Mouse (Mus musculus): ENCODE data around the gene Avl9. TPM values are rescaled to one million over a fixed set of nuclear protein-coding genes. Genes with fewer than 3 reads are reported as not detected.
A peak's percentile ranks its signal among the peaks of the same experiment; 100 is the strongest.

The Avl9 gene
- total RNA-seq (2022), result 1 to 10 TPM; 5.1 to 5.8 (median 5.4) TPM

- DNase-seq (ENCODE audit: low spot score), result peak; percentile 99
Measured at GRCm38 (mm10) chr6:56714574-56715269, at the start of gene Avl9. Avl9 (plus strand) TSS chr6:56714899.

GRCm38 (mm10) chr6:56688238-56688637, 26.5 kb upstream of the Avl9 start:
- DNase-seq (ENCODE audit: low spot score), result no peak

GRCm38 (mm10) chr6:56691205-56691604, 23.5 kb upstream of the Avl9 start:
- DNase-seq (ENCODE audit: low spot score), result peak; percentile 61

- DNase-seq (ENCODE audit: low spot score), result no peak
Measured at GRCm38 (mm10) chr6:56692445-56692844, 22.3 kb upstream of the Avl9 start.

GRCm38 (mm10) chr6:56703931-56704900, 10.5 kb upstream of the Avl9 start, which contains the start of gene Lsm5:
Lsm5 (minus strand) TSS chr6:56704710.
- DNase-seq (ENCODE audit: low spot score), result peak; percentile 94

GRCm38 (mm10) chr6:56714186-56714573, 519 bp upstream of the Avl9 start:
- DNase-seq (ENCODE audit: low spot score), result no peak

- DNase-seq (ENCODE audit: low spot score), result peak; percentile 16
Measured at GRCm38 (mm10) chr6:56715270-56715666, 569 bp downstream of the Avl9 start.

GRCm38 (mm10) chr6:56719071-56719470, 4.4 kb downstream of the Avl9 start:
- DNase-seq (ENCODE audit: low spot score), result no peak

- no peak for DNase-seq (ENCODE audit: low spot score)
Measured at GRCm38 (mm10) chr6:56720877-56721276, 6.2 kb downstream of the Avl9 start.

GRCm38 (mm10) chr6:56732545-56732944, 17.8 kb downstream of the Avl9 start:
- no peak for DNase-seq (ENCODE audit: low spot score)

GRCm38 (mm10) chr6:56745950-56746543, 31.3 kb downstream of the Avl9 start:
- no peak for DNase-seq (ENCODE audit: low spot score)

- no peak for DNase-seq (ENCODE audit: low spot score)
Measured at GRCm38 (mm10) chr6:56753719-56754118, 39.0 kb downstream of the Avl9 start.

GRCm38 (mm10) chr6:56756117-56756516, 41.4 kb downstream of the Avl9 start:
- DNase-seq (ENCODE audit: low spot score), result no peak

GRCm38 (mm10) chr6:56759324-56759723, 44.6 kb downstream of the Avl9 start:
- DNase-seq (ENCODE audit: low spot score), result no peak

GRCm38 (mm10) chr6:56765265-56765664, 50.6 kb downstream of the Avl9 start:
- no peak for DNase-seq (ENCODE audit: low spot score)

GRCm38 (mm10) chr6:56765696-56766095, 51.0 kb downstream of the Avl9 start:
- no peak for DNase-seq (ENCODE audit: low spot score)

- DNase-seq (ENCODE audit: low spot score), result peak; percentile 20
Measured at GRCm38 (mm10) chr6:56775816-56776215, 61.1 kb downstream of the Avl9 start.

GRCm38 (mm10) chr6:56779636-56780035, 64.9 kb downstream of the Avl9 start:
- DNase-seq (ENCODE audit: low spot score), result no peak

GRCm38 (mm10) chr6:56783561-56784272, 69.0 kb downstream of the Avl9 start:
- no peak for DNase-seq (ENCODE audit: low spot score)

- no peak for DNase-seq (ENCODE audit: low spot score)
Measured at GRCm38 (mm10) chr6:56785068-56785467, 70.4 kb downstream of the Avl9 start.

GRCm38 (mm10) chr6:56787668-56788067, 73.0 kb downstream of the Avl9 start:
- DNase-seq (ENCODE audit: low spot score), result no peak

GRCm38 (mm10) chr6:56789336-56789735, 74.6 kb downstream of the Avl9 start:
- DNase-seq (ENCODE audit: low spot score), result no peak
